Mouse (Mus musculus): ENCODE measurements at regions not wholly inside any gene's neighbourhood (a gene's known extent, or its start where the extent isn't known, plus 50 kb on each side); places are given as distances from the start of the nearest gene placed in this dataset.

DNA sequence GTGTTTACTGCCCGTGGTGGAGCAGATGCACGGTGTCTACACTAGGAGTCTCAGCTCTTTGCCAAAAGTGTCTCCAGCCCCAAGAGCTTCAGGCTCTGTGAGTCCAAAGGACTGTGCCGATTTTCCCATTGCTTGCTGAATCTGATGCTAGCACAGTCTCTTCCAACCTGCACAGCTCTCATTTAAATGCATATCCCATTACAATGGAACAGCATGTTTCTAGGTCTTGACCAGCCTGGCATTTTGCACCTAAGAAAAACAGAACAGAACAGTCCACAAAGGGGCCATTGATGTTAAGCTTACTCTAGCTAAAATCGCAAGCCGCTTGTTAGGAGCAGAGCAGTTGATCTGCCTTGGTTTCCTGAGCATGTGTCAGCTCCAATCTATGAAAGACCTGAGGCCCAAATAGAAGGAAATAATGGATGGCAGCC lies 339.2 kb downstream of the Tle4 start:
- no peak overlapping the region for H3K4me3 ChIP-seq (ENCODE audit: low read depth, low read length)
- WGBS (ENCODE audit: insufficient replicate concordance), result 44% methylated on average over 5 of the region's 5 CpGs
- H3K4me2 ChIP-seq (ENCODE audit: low read depth, low read length), result peak overlapping the region; percentile 40
- no peak for DNase-seq
- 0 out of 2 replicates have a peak, but pooled peaks cover 4% of the 10 kb centered on the region for H3K4me1 ChIP-seq (ENCODE audit: insufficient read depth)
- no peak; the same call in 1 of the 2 replicates for ATAC-seq
- no peaks in the 10 kb centered on the region for H3K9me3 ChIP-seq (ENCODE audit: low read length)
- H3K9ac ChIP-seq (replicated peaks), result no peak overlapping the region
- no peak overlapping the region for H3K27ac ChIP-seq (ENCODE audit: low read depth)
- TF ChIP-seq CTCF (IDR thresholded peaks at IDR 0.05; ENCODE audit: low read depth) (no peak), EP300 (IDR thresholded peaks at IDR 0.05; ENCODE audit: low read depth) (no peak)
- H3K36me3 ChIP-seq (replicated peaks; ENCODE audit: insufficient read depth, low read length), result no peaks in the 10 kb centered on the region
- no peaks in the 10 kb centered on the region for H3K27me3 ChIP-seq (ENCODE audit: insufficient read depth, low read length)

- DNase-seq, result no peak
- 41% methylated on average over 2 of the region's 2 CpGs for WGBS (ENCODE audit: insufficient replicate concordance)
- H3K9ac ChIP-seq (replicated peaks), result no peak overlapping the region
- peak; percentile 98 for ATAC-seq
- H3K4me1 ChIP-seq (ENCODE audit: insufficient read depth), result 0 out of 2 replicates have a peak, but pooled peaks cover 4% of the 10 kb centered on the region
- H3K27me3 ChIP-seq (ENCODE audit: insufficient read depth, low read length), result no peaks in the 10 kb centered on the region
- TF ChIP-seq CTCF (IDR thresholded peaks at IDR 0.05; ENCODE audit: low read depth), result no peak
- peak; percentile 62; the same call in 1 of the 2 replicates for TF ChIP-seq EP300 (IDR thresholded peaks at IDR 0.05; ENCODE audit: low read depth)
- H3K4me3 ChIP-seq (ENCODE audit: low read depth, low read length), result no peak overlapping the region
- no peaks in the 10 kb centered on the region for H3K9me3 ChIP-seq (ENCODE audit: low read length)
- H3K36me3 ChIP-seq (replicated peaks; ENCODE audit: insufficient read depth, low read length), result no peaks in the 10 kb centered on the region
- H3K27ac ChIP-seq (ENCODE audit: low read depth), result no peak overlapping the region
- H3K4me2 ChIP-seq (ENCODE audit: low read depth, low read length), result peak overlapping the region; percentile 40
Measured at GRCm38 (mm10) chr19:14259223-14259622, 338.6 kb downstream of the Tle4 start.

- H3K36me3 ChIP-seq (replicated peaks; ENCODE audit: insufficient read depth, low read length), result no peaks in the 10 kb centered on the region
- H3K27ac ChIP-seq (ENCODE audit: low read depth), result no peak overlapping the region
- DNase-seq (no peak), ATAC-seq (no peak)
- H3K4me2 ChIP-seq (ENCODE audit: low read depth, low read length), result no peak overlapping the region
- WGBS (ENCODE audit: insufficient replicate concordance), result 61% methylated on average over 1 of the region's 1 CpGs
- H3K27me3 ChIP-seq (ENCODE audit: insufficient read depth, low read length), result no peaks in the 10 kb centered on the region
- no peak overlapping the region for H3K9ac ChIP-seq (replicated peaks)
- H3K4me3 ChIP-seq (ENCODE audit: low read depth, low read length), result no peak overlapping the region
- peaks cover 6% of the 10 kb centered on the region; the same call in 1 of the 2 replicates for H3K4me1 ChIP-seq (ENCODE audit: insufficient read depth)
- no peak for TF ChIP-seq CTCF (IDR thresholded peaks at IDR 0.05; ENCODE audit: low read depth)
- no peak for TF ChIP-seq EP300 (IDR thresholded peaks at IDR 0.05; ENCODE audit: low read depth)
- no peaks in the 10 kb centered on the region for H3K9me3 ChIP-seq (ENCODE audit: low read length)
Measured at GRCm38 (mm10) chr19:14289331-14289737, 308.5 kb downstream of the Tle4 start.

DNA sequence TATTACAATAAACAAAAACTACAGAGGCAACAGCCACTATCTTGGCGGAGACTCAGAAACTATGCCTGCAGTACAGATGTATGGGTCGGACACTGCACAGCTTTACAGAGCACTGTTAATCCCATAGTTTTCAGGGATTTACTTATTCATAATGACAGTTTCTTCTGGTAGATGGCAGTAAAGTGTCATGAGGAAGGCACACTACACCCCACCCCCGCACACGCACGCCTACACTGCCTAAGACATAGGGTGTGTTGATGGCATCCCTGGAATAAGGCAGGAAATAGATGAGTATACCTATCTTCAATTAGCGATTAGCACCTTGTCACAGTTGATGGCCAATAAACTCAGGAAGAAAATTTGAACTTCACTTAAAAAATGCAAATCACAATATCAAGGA lies 306.9 kb downstream of the Tle4 start:
- TF ChIP-seq CTCF (IDR thresholded peaks at IDR 0.05; ENCODE audit: low read depth) (no peak), EP300 (IDR thresholded peaks at IDR 0.05; ENCODE audit: low read depth) (no peak)
- 85% methylated on average over 6 of the region's 6 CpGs for WGBS (ENCODE audit: insufficient replicate concordance)
- H3K27ac ChIP-seq (ENCODE audit: low read depth), result no peak overlapping the region
- no peak for ATAC-seq
- H3K4me2 ChIP-seq (ENCODE audit: low read depth, low read length), result no peak overlapping the region
- no peak overlapping the region for H3K4me3 ChIP-seq (ENCODE audit: low read depth, low read length)
- H3K27me3 ChIP-seq (ENCODE audit: insufficient read depth, low read length), result no peaks in the 10 kb centered on the region
- no peak for DNase-seq
- no peak overlapping the region for H3K9ac ChIP-seq (replicated peaks)
- no peaks in the 10 kb centered on the region for H3K36me3 ChIP-seq (replicated peaks; ENCODE audit: insufficient read depth, low read length)
- H3K9me3 ChIP-seq (ENCODE audit: low read length), result no peaks in the 10 kb centered on the region
- H3K4me1 ChIP-seq (ENCODE audit: insufficient read depth), result peaks cover 6% of the 10 kb centered on the region; the same call in 1 of the 2 replicates

GRCm38 (mm10) chr19:14293172-14293571 lies 304.7 kb downstream of the Tle4 start:
- TF ChIP-seq CTCF (IDR thresholded peaks at IDR 0.05; ENCODE audit: low read depth) (no peak), EP300 (IDR thresholded peaks at IDR 0.05; ENCODE audit: low read depth) (no peak)
- no peaks in the 10 kb centered on the region for H3K27me3 ChIP-seq (ENCODE audit: insufficient read depth, low read length)
- no peak overlapping the region for H3K4me2 ChIP-seq (ENCODE audit: low read depth, low read length)
- ATAC-seq (no peak), DNase-seq (no peak)
- no peaks in the 10 kb centered on the region for H3K9me3 ChIP-seq (ENCODE audit: low read length)
- no peak overlapping the region for H3K9ac ChIP-seq (replicated peaks)
- H3K4me1 ChIP-seq (ENCODE audit: insufficient read depth), result peaks cover 6% of the 10 kb centered on the region; the same call in 1 of the 2 replicates
- H3K36me3 ChIP-seq (replicated peaks; ENCODE audit: insufficient read depth, low read length), result no peaks in the 10 kb centered on the region
- H3K4me3 ChIP-seq (ENCODE audit: low read depth, low read length), result no peak overlapping the region
- 69% methylated on average over 3 of the region's 3 CpGs for WGBS (ENCODE audit: insufficient replicate concordance)
- H3K27ac ChIP-seq (ENCODE audit: low read depth), result no peak overlapping the region

GRCm38 (mm10) chr19:14301176-14301943 lies 296.5 kb downstream of the Tle4 start:
- no peak for DNase-seq

More at GRCm38 (mm10) chr19:14301176-14301943, 296.5 kb downstream of the Tle4 start:
- H3K27ac ChIP-seq (ENCODE audit: low read depth), result no peak overlapping the region
- 81% methylated on average over 6 of the region's 6 CpGs for WGBS (ENCODE audit: insufficient replicate concordance)
- TF ChIP-seq CTCF (IDR thresholded peaks at IDR 0.05; ENCODE audit: low read depth), result no peak
- TF ChIP-seq EP300 (IDR thresholded peaks at IDR 0.05; ENCODE audit: low read depth), result no peak
- H3K27me3 ChIP-seq (ENCODE audit: insufficient read depth, low read length), result no peaks in the 10 kb centered on the region
- no peaks in the 10 kb centered on the region for H3K36me3 ChIP-seq (replicated peaks; ENCODE audit: insufficient read depth, low read length)
- ATAC-seq, result no peak
- no peak overlapping the region for H3K4me3 ChIP-seq (ENCODE audit: low read depth, low read length)
- H3K9me3 ChIP-seq (ENCODE audit: low read length), result no peaks in the 10 kb centered on the region
- no peaks in the 10 kb centered on the region for H3K4me1 ChIP-seq (ENCODE audit: insufficient read depth)
- H3K4me2 ChIP-seq (ENCODE audit: low read depth, low read length), result no peak overlapping the region
- no peak overlapping the region for H3K9ac ChIP-seq (replicated peaks)
